Mouse (Mus musculus) forebrain, postnatal 0 days (tissue): ENCODE results near the gene Dlgap1. TPM values are rescaled to one million over a fixed set of nuclear protein-coding genes. Genes with fewer than 3 reads are reported as not detected.

Source experiments
- ATAC-seq: fragments of 200-750 bp; cut with Nextera tagmentation; 2 replicates; pipeline ENCODE4 v1.8.0; 2017; ENCODE audit warnings: mild to moderate bottlenecking, moderate library complexity
- DNase-seq: peaks from one replicate; pipeline ENCODE4 v3.0.0-alpha.2; 2015
- H3K27ac ChIP-seq: fragments of 300-500 bp; sonication (generic); 2 replicates; pipeline ENCODE4 v1.5.1; 2014; ENCODE audit warnings: low read depth, mild to moderate bottlenecking, antibody characterized with exemption, low read length, moderate library complexity, mixed read lengths
- H3K27me3 ChIP-seq: fragments of 300-500 bp; sonication (generic); 2 replicates; pipeline ENCODE4 v1.6.1; 2014; ENCODE audit warnings: mild to moderate bottlenecking, low read length, mixed read lengths; ENCODE audit not compliant: insufficient read depth
- H3K36me3 ChIP-seq: fragments of 300-500 bp; sonication (generic); 2 replicates; pipeline ENCODE4 v1.6.1; 2014; ENCODE audit warnings: mild to moderate bottlenecking, moderate library complexity; ENCODE audit not compliant: insufficient read depth
- H3K4me1 ChIP-seq: fragments of 300-500 bp; sonication (generic); 2 replicates; pipeline ENCODE4 v1.6.1; 2014; ENCODE audit warnings: antibody characterized with exemption; ENCODE audit not compliant: insufficient read depth
- H3K4me2 ChIP-seq: fragments of 300-500 bp; sonication (generic); 2 replicates; pipeline ENCODE4 v1.6.1; 2014; ENCODE audit warnings: low read depth, mild to moderate bottlenecking, moderate library complexity
- H3K4me3 ChIP-seq: fragments of 300-500 bp; sonication (generic); 2 replicates; pipeline ENCODE4 v1.5.1; 2014; ENCODE audit warnings: low read depth, low read length, mixed read lengths
- H3K9ac ChIP-seq: fragments of 300-500 bp; sonication (generic); 2 replicates; pipeline ENCODE4 v1.6.1; 2014; ENCODE audit warnings: mild to moderate bottlenecking
- H3K9me3 ChIP-seq: fragments of 300-500 bp; sonication (generic); 2 replicates; pipeline ENCODE4 v1.6.1; 2016; ENCODE audit warnings: low read length
- CTCF ChIP-seq: sonication (generic); IDR thresholded peaks from 2 replicates; pipeline ENCODE4 v1.5.1; 2016; ENCODE audit warnings: antibody characterized with exemption, control low read depth, low read depth
- WGBS: fragments of 180-500 bp; shearing (Covaris S2); extraction: QIAGEN DNeasy Blood & Tissue Kit; methylation state at CpG from one replicate; pipeline ENCODE4 v1.1.7; 2014; 5-methylcytosine and 5-hydroxymethylcytosine counted together
- polyA plus RNA-seq: library from polyadenylated mRNA; unstranded; fragments of >200 nt; fragmentation: Nextera tagmentation; extraction: Ambion mirVana; gene quantifications from 2 replicates; pipeline ENCODE4 v1.2.1, GENCODE M21; 2015
- total RNA-seq: library from RNA; depleted of rRNA; stranded (reverse); fragments of >200 nt; gene quantifications from 2 replicates; pipeline ENCODE4 v1.2.3, GENCODE M21; 2014

Gene Dlgap1
- total and polyA plus RNA-seq, 2 experiments from 2014 or later, result 44.8 to 105 TPM

GRCm38 (mm10) chr17:70806600-70806999 lies 837.7 kb downstream of the Dlgap1 start:
- no peak overlapping the region for H3K4me2 ChIP-seq
- no peak overlapping the region for H3K9ac ChIP-seq
- no peaks in the 10 kb centered on the region for H3K4me1 ChIP-seq
- 83% methylated on average over 2 of the region's 2 CpGs for WGBS
- no peak for DNase-seq
- no peaks in the 10 kb centered on the region for H3K36me3 ChIP-seq
- ATAC-seq, result no peak
- H3K9me3 ChIP-seq, result no peaks in the 10 kb centered on the region
- TF ChIP-seq CTCF, result no peak
- H3K27ac ChIP-seq, result no peak overlapping the region
- H3K4me3 ChIP-seq, result no peak overlapping the region
- no peaks in the 10 kb centered on the region for H3K27me3 ChIP-seq

GRCm38 (mm10) chr17:70807885-70808284 lies 839.0 kb downstream of the Dlgap1 start:
- Histone ChIP-seq H3K27me3 (no peaks in the 10 kb centered on the region), H3K4me3 (no peak overlapping the region), H3K9me3 (no peaks in the 10 kb centered on the region), H3K27ac (no peak overlapping the region), H3K36me3 (no peaks in the 10 kb centered on the region), H3K4me1 (no peaks in the 10 kb centered on the region), H3K9ac (no peak overlapping the region), H3K4me2 (no peak overlapping the region)
- 98% methylated on average over 1 of the region's 1 CpGs for WGBS
- no peak for DNase-seq
- ATAC-seq, result no peak
- no peak for TF ChIP-seq CTCF

GRCm38 (mm10) chr17:70808837-70809236 lies 840.0 kb downstream of the Dlgap1 start:
- 32% methylated on average over 14 of the region's 14 CpGs for WGBS
- no peak for DNase-seq
- Histone ChIP-seq H3K27me3 (no peaks in the 10 kb centered on the region), H3K36me3 (no peaks in the 10 kb centered on the region), H3K27ac (no peak overlapping the region), H3K4me1 (no peaks in the 10 kb centered on the region), H3K9me3 (no peaks in the 10 kb centered on the region), H3K4me3 (no peak overlapping the region), H3K9ac (no peak overlapping the region), H3K4me2 (no peak overlapping the region)
- no peak for TF ChIP-seq CTCF
- ATAC-seq, result no peak

GRCm38 (mm10) chr17:70809776-70810175 lies 840.9 kb downstream of the Dlgap1 start:
- Histone ChIP-seq H3K9me3 (no peaks in the 10 kb centered on the region), H3K4me3 (no peak overlapping the region), H3K4me1 (no peaks in the 10 kb centered on the region), H3K27ac (no peak overlapping the region), H3K27me3 (no peaks in the 10 kb centered on the region), H3K4me2 (no peak overlapping the region), H3K36me3 (no peaks in the 10 kb centered on the region), H3K9ac (no peak overlapping the region)
- ATAC-seq (no peak), DNase-seq (no peak)
- 38% methylated on average over 3 of the region's 3 CpGs for WGBS
- TF ChIP-seq CTCF, result no peak

- Histone ChIP-seq H3K36me3 (no peaks in the 10 kb centered on the region), H3K4me1 (no peaks in the 10 kb centered on the region), H3K27ac (no peak overlapping the region), H3K27me3 (no peaks in the 10 kb centered on the region; the same call in 1 of the 2 replicates), H3K9ac (no peak overlapping the region), H3K4me2 (no peak overlapping the region), H3K9me3 (no peaks in the 10 kb centered on the region), H3K4me3 (no peak overlapping the region)
- WGBS, result 90% methylated on average over 5 of the region's 5 CpGs
- DNase-seq (no peak), ATAC-seq (no peak)
- no peak for TF ChIP-seq CTCF
These were observed 841.9 kb downstream of the Dlgap1 start for GRCm38 (mm10) chr17:70810795-70811194.

- Histone ChIP-seq H3K27ac (no peak overlapping the region), H3K27me3 (peaks cover 4% of the 10 kb centered on the region; the same call in 1 of the 2 replicates), H3K9me3 (no peaks in the 10 kb centered on the region), H3K36me3 (no peaks in the 10 kb centered on the region), H3K4me2 (no peak overlapping the region), H3K4me1 (no peaks in the 10 kb centered on the region), H3K4me3 (no peak overlapping the region), H3K9ac (no peak overlapping the region)
- DNase-seq (no peak), ATAC-seq (no peak)
- TF ChIP-seq CTCF, result no peak
- 50% methylated on average over 8 of the region's 8 CpGs for WGBS
These were observed 846.1 kb downstream of the Dlgap1 start for GRCm38 (mm10) chr17:70815001-70815400.

GRCm38 (mm10) chr17:70817862-70818451 lies 849.1 kb downstream of the Dlgap1 start:
- Histone ChIP-seq H3K36me3 (no peaks in the 10 kb centered on the region), H3K9me3 (no peaks in the 10 kb centered on the region), H3K4me1 (no peaks in the 10 kb centered on the region), H3K9ac (peak overlapping the region; percentile 39; the same call in 1 of the 2 replicates), H3K27ac (no peak overlapping the region), H3K27me3 (peaks cover 4% of the 10 kb centered on the region; the same call in 1 of the 2 replicates), H3K4me3 (peak overlapping the region; percentile 36), H3K4me2 (peak overlapping the region; percentile 72)
- ATAC-seq (peak; percentile 54; the same call in 1 of the 2 replicates), DNase-seq (peak; percentile 47)
- no peak for TF ChIP-seq CTCF
- 12% methylated on average over 51 of the region's 51 CpGs for WGBS
